Mouse (Mus musculus) forebrain, embryonic 13.5 days (tissue): ENCODE data around the gene Gm28044. TPM values are rescaled to one million over a fixed set of nuclear protein-coding genes. Genes with fewer than 3 reads are reported as not detected.
A peak's percentile ranks its signal among the peaks of the same experiment; 100 is the strongest.
"Not testable (repeated sequence)": the region's sequence is repeated elsewhere in the genome, so short reads cannot be mapped to it uniquely, and the experiment has no call there.

ENCODE experiments used
- ATAC-seq: fragments of 200-750 bp; cut with Nextera tagmentation; 2 replicates; pipeline ENCODE4 v1.8.0; 2017
- H3K27ac ChIP-seq: fragments of 300-500 bp; sonication (generic); 2 replicates; pipeline ENCODE4 v1.5.1; 2015; ENCODE audit warnings: inconsistent platforms, mild to moderate bottlenecking, moderate library complexity
- H3K27me3 ChIP-seq: fragments of 300-500 bp; sonication (generic); 2 replicates; pipeline ENCODE4 v1.6.1; 2015; ENCODE audit warnings: mild to moderate bottlenecking, inconsistent platforms
- H3K36me3 ChIP-seq: fragments of 300-500 bp; sonication (generic); 2 replicates; pipeline ENCODE4 v1.6.1; 2015; ENCODE audit warnings: mild to moderate bottlenecking, inconsistent platforms; ENCODE audit not compliant: poor library complexity, severe bottlenecking
- H3K4me1 ChIP-seq: fragments of 300-500 bp; sonication (generic); 2 replicates; pipeline ENCODE4 v1.6.1; 2015; ENCODE audit warnings: inconsistent platforms
- H3K4me2 ChIP-seq: fragments of 300-500 bp; sonication (generic); 2 replicates; pipeline ENCODE4 v1.6.1; 2015; ENCODE audit warnings: inconsistent platforms, mild to moderate bottlenecking, moderate library complexity
- H3K4me3 ChIP-seq: fragments of 300-500 bp; sonication (generic); 2 replicates; pipeline ENCODE4 v1.5.1; 2015; ENCODE audit warnings: mild to moderate bottlenecking, inconsistent platforms
- H3K9ac ChIP-seq: fragments of 300-500 bp; sonication (generic); 2 replicates; pipeline ENCODE4 v1.6.1; 2015; ENCODE audit warnings: mild to moderate bottlenecking, inconsistent platforms
- H3K9me3 ChIP-seq: fragments of 300-500 bp; sonication (generic); replicated peaks from 2 replicates; pipeline ENCODE4 v1.6.1; 2016; ENCODE audit warnings: inconsistent platforms
- WGBS: fragments of 180-500 bp; shearing (Covaris S2); methylation state at CpG from one replicate; pipeline ENCODE4 v1.1.7; 2015; 5-methylcytosine and 5-hydroxymethylcytosine counted together
- polyA plus RNA-seq: library from polyadenylated mRNA; unstranded; fragments of >200 nt; fragmentation: Nextera tagmentation; extraction: Ambion mirVana; gene quantifications from 2 replicates; pipeline ENCODE4 v1.2.1, GENCODE M21; 2015

Gm28044 gene
- polyA plus RNA-seq, 1 experiment from 2014 or later: 0.88 TPM

- Histone ChIP-seq H3K4me1 (no peaks in the 10 kb centered on the region), H3K27ac (no peak within 1 kb of the TSS), H3K9ac (no peak within 1 kb of the TSS), H3K9me3 (no peaks in the 10 kb centered on the region), H3K36me3 (no peaks in the 10 kb centered on the region), H3K4me3 (no peak within 1 kb of the TSS), H3K27me3 (no peaks in the 10 kb centered on the region), H3K4me2 (no peak within 1 kb of the TSS)
- ATAC-seq: no peak
- 49% methylated on average over 7 of the region's 7 CpGs for WGBS
Observed at GRCm38 (mm10) chr13:67278314-67278713, 82.0 kb downstream of the Gm28044 start, which contains the start of gene Zfp458. Gene Zfp458 (minus strand): TSS chr13:67278466.

DNA sequence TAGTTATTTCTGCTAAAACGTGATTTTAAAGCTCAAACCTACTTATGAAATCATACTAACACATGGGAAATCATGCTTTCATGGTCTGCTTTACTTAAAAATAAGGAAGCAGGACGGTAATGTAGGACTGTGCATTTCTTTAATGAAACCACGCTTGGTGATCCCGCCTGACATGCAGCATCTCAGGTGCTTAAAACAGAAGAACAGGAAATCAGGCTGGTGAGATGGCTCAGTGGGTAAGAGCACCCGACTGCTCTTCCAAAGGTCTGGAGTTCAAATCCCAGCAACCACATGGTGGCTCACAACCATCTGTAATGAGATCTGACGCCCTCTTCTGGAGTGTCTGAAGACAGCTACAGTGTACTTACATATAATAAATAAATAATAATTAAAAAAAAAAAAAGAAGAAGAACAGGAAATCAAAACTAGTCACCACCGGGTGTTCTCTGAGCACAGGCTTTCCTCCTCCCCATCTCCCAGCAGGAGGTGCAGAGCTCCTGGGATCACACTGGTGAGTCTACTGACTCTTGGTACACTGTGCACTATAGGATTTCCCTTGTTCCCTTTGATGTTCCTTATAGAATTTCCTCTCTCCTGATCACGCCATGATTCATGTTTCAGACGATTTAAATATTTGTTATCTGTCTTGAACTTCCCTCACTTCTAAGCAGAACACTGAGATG is 90.8 kb downstream of the Gm28044 start:
- H3K9me3 ChIP-seq, H3K27ac ChIP-seq, H3K36me3 ChIP-seq, H3K27me3 ChIP-seq, H3K4me1 ChIP-seq: not testable (repeated sequence)
- Histone ChIP-seq H3K4me2 (peak overlapping the region; percentile 76), H3K4me3 (peak overlapping the region; percentile 73), H3K9ac (peak overlapping the region; percentile 74)
- ATAC-seq: peak; percentile 63
- WGBS: 49% methylated on average over 9 of the region's 9 CpGs

DNA sequence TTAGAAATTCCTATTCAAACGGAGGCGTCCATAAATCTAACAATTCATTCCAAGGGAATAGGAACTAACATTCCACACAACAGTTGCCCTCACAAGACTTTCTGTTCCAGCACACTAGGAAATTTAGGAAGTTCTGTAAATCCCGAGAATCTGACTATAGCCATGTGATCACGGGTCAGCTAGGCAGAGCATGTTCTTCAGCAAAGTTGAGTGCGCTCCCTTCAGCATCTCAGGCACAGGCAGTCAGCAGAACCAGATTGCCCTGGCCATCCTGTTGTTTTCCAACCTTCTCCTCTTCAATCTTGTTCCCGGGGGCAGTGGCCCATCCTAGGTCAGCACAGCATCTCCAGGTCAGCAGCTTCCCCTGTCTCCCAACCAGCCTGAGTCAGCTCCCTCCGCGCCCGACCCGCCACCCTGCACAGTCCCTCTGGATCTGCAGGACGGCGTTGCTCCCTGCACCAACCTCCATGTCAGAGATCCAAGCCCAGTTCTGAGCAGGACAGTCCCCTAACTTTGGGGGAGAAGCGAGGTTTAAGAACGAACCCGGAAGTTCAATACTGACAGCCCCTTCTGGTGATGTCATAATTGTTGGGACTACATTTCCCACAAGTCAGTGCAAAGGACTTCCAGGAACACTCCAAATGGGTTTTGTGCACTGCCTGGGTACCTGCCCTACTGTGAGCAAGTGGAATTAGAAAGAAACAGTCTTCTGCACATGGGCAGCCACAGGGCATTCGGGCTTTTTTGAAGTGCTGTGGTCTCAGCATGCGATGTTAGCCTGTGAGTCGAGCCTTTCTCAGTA is 91.6 kb downstream of the Gm28044 start:
- H3K27ac ChIP-seq: no peak overlapping the region
- ATAC-seq: peak; percentile 99
- H3K9me3 ChIP-seq: peaks cover 7% of the 10 kb centered on the region
- peak overlapping the region; percentile 76 for H3K4me2 ChIP-seq
- peaks cover 8% of the 10 kb centered on the region for H3K4me1 ChIP-seq
- H3K9ac ChIP-seq: peak overlapping the region; percentile 74
- H3K4me3 ChIP-seq: peak overlapping the region; percentile 73
- WGBS: 9% methylated on average over 18 of the region's 18 CpGs
- H3K27me3 ChIP-seq: no peaks in the 10 kb centered on the region
- H3K36me3 ChIP-seq: no peaks in the 10 kb centered on the region

Other genes with a start within 250 kb of the Gm28044 start
- gene Rslcan18, start 244.3 kb downstream of the Gm28044 start, polyA plus RNA-seq: 0.10 TPM in 1 of 2 replicates, not detected in the other
- gene Zfp759, start 238.9 kb downstream of the Gm28044 start, polyA plus RNA-seq: 2.6 and 3.6 TPM in 2 replicates
- 5.0 and 6.4 TPM in 2 replicates for gene Rsl1, start 187.4 kb downstream of the Gm28044 start, polyA plus RNA-seq
- gene Zfp455, start 166.0 kb downstream of the Gm28044 start, polyA plus RNA-seq: 2.8 and 3.6 TPM in 2 replicates
- gene Zfp458, start 82.1 kb downstream of the Gm28044 start, polyA plus RNA-seq: 3.2 and 3.7 TPM in 2 replicates
- gene Zfp457, start 54.1 kb downstream of the Gm28044 start, polyA plus RNA-seq: 0.87 and 1.00 TPM in 2 replicates
- 1.5 and 1.6 TPM in 2 replicates for gene Zfp595, start 28.0 kb downstream of the Gm28044 start, polyA plus RNA-seq
- 0.55 and 0.70 TPM in 2 replicates for gene Zfp953, start 69 bp upstream of the Gm28044 start, polyA plus RNA-seq
- not detected in 2 replicates for gene Gm28041, start 15.2 kb upstream of the Gm28044 start, polyA plus RNA-seq
- 0.34 and 0.44 TPM in 2 replicates for gene Zfp456, start 15.3 kb upstream of the Gm28044 start, polyA plus RNA-seq
- 3.2 and 5.2 TPM in 2 replicates for gene Zfp429, start 39.3 kb upstream of the Gm28044 start, polyA plus RNA-seq
- 0.59 and 0.64 TPM in 2 replicates for gene Zfp459, start 60.9 kb upstream of the Gm28044 start, polyA plus RNA-seq
- gene Zfp874a, start 91.1 kb upstream of the Gm28044 start, polyA plus RNA-seq: 4.7 and 5.8 TPM in 2 replicates
- gene Zfp874b, start 123.7 kb upstream of the Gm28044 start, polyA plus RNA-seq: 1.7 TPM in 2 replicates
- 13.9 TPM in 2 replicates for gene Zfp58, start 140.0 kb upstream of the Gm28044 start, polyA plus RNA-seq
- gene Gm26965, start 165.6 kb upstream of the Gm28044 start, polyA plus RNA-seq: not detected in 2 replicates
- gene Zfp87, start 165.6 kb upstream of the Gm28044 start, polyA plus RNA-seq: 34.3 and 36.7 TPM in 2 replicates
- gene Zfp748, start 193.3 kb upstream of the Gm28044 start, polyA plus RNA-seq: 14.0 and 16.8 TPM in 2 replicates
- 4.4 and 5.1 TPM in 2 replicates for gene Zfp729b, start 249.2 kb upstream of the Gm28044 start, polyA plus RNA-seq